Mouse (Mus musculus) thymus, postnatal 14 days (tissue): ENCODE data around the gene Itm2b.

ENCODE experiments used
- DNase-seq: peaks from one replicate; pipeline ENCODE4 v3.0.0; 2021

Gene Itm2b

DNA sequence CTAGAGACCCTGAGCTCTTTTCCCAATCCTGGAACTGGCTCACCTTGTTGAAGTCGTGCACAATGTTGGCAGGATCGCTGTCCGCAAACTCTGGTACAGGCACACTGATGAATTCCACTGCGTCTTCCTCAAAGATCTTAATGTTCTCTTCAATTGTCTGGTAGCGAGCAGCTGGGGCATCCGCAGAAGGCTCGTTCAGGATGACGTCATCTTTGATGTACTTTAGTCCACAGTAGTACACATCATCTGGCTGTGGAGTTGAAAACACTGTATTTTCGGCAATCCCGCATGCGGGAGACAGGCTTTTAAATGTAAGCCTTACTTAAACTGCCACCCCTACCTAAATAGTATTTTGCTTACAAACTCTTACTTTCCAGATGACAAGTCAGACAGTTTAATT, 18.8 kb downstream of the Itm2b start:
- no peak for DNase-seq

DNA sequence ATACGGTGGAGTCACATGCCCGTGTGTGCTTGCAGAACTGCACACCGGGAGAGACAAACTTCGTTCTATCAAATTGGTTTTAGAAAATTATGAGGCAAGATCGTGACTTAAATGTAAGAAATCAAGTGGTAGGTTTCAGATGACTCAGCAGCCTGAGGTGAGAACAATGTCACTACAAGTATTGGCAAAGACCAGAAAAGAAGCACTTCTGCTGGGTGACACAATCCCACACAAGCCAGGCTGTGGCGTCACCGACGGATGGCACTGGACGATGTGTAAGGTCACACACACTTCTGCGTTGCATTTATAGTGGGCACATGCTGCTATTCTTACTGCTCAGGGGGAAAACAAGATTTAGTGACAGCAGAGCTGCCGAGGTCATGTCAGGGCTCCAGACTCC, 21.3 kb downstream of the Itm2b start:
- no peak for DNase-seq

DNA sequence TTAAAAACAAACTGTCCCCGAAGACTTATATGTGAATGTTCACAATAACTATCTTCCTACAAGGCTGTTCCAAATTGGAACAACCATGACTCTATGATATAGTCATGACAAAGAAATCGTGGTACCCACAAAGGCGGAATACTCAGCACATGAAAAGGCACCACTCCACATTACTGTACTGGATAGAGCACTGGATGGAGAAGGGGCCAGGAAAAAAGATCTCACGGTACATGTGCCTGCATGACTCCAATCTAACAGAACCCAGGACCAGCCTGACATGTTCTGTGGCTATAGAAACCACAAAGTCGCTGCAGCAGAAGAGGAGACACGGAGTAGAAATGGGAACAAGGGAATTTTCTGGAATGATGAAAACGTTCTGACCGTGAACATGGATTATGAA, 30.4 kb downstream of the Itm2b start:
- DNase-seq: no peak

DNA sequence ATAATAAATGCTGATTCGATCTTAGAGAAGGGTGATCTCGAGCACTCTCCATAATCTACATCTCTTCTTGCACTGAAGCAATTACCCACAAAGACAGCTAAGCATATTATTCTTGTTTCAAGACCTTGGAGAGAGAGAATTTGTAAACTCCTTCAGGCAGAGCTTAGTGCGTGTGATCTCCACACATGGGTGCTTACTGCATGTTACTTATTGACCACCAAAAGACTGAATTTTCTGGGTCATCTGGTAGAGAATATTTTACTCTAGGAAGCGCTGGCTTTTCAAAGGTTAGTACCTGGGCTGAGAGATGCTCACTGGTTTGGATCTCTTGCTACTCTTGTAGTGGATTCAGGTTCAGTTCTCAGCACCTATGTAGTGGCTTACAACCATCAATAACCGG, 34.0 kb downstream of the Itm2b start:
- DNase-seq: no peak

DNA sequence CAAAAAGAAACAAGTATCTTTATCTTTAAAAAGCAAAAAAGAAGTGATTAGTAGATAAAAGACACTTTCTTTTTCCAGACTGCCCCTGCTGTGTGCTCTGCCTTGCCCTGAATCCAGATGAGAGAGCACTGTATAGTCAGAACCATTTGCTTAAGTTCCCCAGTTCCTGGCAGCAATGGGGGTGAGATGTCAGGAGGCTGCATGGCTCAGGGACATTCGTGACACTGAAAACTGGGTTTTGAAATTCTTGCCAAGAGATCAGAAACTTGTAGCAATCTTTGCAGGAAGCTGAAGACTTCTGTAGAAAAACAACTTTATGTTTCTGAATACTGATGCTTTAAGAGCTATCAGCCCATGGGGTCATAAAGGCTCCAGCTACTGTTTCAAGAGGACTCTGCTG, 35.1 kb downstream of the Itm2b start:
- DNase-seq: no peak

DNA sequence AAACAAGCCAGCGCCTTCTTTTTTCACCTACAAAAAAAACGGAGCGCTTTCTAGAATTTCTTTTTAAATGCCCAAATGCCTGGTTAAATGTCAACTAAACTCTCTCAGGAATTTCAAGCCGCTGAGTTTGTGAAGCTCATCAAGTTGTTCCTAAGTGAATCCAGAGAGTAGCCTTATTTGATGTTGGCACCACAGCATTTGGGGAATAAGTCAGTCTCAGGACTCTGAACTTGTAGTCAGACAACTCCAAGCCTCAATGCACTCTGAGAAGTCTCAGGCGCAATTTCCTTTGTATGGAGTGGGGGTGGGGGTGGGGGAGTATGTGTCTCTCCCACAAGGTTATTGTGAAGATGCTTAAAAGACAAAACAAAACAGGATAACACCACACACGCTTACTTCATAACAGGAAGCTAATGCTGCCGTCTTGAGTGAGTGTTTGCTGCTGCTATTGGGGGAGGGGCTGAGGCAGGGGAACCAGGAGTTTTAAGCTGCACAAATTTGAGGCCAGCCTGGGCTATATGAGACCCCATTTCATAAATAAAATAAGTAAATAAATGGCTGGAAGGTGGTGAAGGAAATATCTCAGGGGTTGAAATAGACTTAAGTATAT, 35.9 kb downstream of the Itm2b start:
- DNase-seq: peak; percentile 53

DNA sequence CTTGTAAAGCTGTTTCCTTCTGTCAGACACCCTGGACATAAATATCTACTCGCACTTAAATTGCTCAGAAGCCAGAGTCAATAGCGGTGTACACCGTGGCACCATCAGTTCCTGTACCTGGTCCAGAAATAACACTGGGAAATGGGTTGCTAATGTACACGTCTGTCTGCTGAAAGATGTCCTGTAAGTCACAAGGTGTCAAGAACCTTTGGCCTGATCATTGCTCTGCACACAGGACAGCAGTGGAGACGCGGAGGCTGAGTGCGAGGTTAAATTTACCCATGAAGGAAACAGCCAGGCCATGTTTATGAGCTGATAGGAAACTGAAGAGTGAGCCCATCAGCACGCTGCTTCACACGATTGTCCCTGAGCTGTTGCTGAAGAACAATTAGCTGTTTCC, 37.8 kb downstream of the Itm2b start:
- DNase-seq: no peak

DNA sequence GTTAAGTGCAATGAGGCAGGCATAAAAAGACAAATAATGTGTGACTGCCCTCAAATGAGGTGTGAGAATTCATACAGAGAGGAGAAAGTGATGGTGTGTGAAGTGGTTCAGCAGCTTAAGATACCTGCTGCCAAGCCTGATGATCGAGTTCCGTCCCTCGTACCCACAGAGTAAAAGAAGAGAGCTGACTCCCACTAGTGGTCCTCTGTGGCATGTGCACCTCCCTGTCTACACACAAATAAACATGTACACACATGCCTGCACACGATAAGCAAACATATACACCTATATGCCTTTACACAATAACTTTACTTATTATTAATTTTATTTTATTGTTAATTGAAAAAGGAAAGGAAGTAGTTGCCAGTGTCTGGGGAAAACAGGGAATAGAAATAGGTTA, 39.5 kb downstream of the Itm2b start:
- no peak for DNase-seq

DNA sequence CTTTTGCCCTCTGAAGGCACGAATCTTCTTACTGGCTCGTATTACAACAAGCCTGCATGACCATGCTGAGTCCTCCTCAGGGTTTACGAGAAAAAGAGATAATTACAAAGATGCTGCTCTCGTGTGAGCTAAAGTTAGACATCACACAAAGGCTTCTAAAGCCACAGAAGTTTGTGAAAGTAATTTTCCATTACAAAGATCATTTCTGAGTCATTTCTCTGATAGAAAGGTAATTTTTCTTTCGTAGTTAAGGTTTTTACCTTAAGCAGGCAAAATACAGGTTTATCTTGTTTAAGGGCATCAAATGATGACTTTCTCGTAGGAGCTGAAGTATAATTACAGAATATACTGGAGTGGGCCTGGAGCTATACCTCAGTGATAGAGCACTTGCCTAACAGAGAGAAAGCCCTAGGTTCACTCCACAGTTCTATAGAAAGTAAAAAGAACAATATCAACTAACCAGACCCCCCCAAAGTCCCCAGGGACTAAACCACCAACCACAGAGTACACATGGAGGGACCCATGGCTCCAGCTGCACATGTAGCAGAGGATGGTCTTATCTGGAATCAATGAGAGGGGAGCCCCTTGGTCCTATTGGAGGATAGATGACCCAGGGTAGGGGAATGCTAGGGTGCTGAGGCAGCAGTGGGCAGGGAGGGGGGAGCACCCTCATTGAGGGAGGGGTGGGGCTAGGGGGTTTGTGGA, 44.9 kb downstream of the Itm2b start:
- no peak for DNase-seq

DNA sequence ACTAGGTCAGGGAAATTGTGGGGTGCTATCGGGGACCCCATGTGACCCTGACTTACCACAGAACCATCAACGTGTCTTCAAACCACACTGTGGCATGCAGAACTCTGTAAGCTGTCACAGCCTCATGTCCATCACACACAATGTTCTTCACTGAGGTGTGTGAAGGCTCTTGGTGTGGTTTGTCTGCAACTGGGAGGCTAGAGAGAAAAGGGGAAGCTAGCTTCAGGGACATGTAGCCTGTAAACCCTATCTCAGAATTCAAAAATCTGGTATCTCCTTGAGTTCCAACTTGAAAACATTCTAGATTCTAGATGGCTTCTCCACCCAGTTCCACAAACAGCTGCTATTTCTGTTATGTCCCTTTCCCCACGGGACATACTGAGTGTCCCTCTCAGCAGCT, 45.5 kb downstream of the Itm2b start:
- no peak for DNase-seq

DNA sequence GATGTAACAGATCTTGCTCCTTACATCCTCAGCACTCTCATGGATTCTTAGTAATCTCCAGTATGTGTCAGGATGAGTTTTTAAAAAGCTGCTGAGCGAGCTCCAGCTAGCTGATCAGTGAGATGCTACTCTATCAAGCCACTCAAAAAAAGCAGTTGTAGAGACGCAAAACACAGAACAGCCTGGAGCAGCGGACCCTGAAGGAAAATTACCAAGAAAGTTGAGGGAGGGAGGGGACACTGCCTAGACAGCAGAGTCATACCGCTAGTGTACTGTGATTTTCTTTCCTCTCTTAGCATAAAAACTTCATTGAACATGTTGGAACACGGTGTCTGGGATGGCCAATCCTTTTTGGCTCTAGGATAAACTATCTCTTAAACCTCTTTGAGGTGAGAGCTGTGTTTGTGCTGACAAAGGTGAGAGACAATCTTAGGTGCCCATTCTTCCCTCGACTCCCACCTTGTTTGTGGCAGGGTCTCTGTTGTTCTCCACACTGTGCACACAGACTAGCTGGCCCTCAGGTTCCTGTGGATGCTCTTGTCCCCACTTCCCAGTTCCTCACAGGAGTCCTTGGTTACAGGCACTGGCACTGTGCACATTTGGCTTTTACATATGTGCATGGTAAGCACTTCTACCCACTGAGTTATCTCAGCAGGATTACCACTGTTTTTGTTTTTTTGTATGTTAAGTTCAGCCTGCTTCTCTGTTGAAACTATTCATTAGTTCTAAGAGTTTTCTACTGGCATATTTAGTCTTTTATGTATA, 48.6 kb downstream of the Itm2b start:
- DNase-seq: no peak

DNA sequence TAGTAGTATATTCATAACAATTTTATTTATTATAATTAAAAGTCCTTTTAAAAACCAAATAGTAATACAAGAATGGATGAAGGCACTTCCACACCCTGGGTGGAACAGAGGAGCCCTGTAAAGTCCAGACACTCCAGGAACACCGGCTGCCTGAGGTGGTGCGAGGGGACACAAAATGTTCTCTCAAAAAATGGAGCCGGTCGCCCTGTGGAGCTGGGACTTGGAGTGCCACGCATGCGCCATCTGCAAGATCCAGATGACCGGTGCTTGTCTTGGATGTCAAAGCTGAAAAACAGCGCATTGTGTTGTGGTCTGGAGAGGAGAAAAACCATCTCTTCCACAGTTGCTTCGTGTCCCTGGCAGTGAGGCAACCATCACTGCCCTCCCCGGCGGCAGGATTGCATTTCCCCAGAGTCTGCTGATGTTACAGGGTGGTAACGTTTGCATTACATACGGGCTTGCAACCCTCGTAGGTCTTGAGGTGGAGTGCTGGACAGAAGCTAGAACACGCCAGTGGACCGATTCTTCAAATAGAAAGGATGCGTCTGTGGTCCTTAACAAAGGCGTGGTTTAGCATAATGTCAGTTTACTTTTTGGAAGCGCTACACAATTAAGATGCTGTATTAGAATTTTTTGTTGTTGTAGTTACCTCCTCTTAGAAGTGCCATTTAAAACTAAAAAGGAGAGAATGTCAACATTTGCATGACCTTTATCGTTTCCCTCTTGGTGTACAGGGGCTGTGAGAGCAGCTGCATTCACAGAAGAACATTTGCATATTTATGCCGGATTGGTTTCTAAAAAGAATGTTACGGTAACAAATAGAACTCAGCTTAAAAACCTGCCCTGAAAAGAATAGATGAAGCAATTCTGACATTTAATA, 49.9 kb downstream of the Itm2b start:
- DNase-seq: no peak

DNA sequence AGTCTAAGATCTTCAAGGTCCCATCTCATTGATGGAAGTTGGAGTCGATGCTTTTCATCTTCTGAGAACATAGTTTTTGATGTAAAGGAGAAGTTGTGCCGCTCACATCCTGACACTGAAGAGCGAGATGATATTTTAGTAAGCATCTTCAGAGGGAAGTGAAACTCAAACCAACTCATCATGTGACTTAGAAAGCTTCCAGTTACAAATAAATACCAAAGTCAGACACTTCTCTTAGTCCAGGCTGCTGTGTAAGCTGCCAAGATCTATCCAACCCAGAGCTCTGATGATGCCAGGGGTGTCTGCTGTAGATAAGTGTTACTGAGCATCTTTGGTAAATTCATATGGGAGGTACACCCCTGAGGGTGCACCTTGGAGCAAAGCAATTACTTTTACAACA, 51.2 kb downstream of the Itm2b start:
- no peak for DNase-seq

DNA sequence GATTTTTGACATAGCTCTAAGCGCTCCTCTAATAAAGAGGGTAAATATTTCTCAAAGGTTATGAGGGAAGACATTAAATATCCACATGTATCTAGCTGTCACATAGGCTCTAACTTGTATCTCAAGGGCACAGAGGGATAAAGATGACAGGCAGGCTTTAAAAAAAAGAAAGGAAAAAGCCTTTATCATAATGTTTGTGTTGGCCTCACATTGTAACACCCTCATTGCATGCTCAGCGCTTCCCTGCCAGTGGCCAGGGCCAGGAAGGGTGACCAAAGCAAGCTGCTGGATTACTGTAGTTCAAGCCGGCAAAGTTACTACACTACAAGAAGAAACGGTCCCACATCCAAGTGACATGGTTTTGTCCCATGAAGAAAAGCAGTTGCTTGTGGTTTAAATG, 53.7 kb downstream of the Itm2b start:
- DNase-seq: no peak

DNA sequence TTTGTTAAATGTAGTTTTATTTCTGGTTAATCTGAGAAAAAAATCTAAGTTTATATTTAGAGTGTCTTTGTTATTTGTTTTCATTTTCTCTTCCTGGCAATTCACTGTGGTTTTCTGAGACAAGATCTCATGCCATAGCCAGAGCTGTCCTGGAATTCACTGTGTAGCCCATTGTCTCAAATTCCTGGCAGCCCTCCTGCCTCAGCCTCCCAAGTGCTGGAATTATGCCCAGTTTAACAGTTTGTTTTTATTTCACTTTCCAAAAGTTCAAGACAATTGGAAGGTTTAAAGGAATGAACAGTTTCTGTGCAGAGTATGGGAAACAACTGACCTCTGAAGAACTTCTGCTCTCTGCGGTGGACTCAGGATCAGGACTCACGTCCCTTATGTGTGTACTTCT, 55.2 kb downstream of the Itm2b start:
- no peak for DNase-seq

DNA sequence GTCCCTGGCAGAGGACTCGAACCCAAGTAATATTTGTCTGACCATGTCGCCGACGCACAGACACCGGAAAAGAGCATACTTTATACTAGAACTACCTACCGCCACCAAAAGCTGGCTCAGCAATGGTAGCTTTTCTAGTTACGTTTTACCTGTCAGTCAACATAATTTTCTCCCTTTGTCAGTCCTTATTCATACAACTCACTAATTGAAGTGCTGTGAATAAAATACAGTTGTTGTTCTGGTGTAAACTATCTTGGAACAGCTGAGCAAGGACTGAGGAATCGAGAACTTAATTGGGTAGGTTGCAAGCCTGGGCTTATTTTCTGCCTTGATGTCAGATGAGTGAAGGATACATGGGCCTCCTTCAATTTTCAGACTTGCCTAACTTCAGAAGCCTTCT, 58.6 kb downstream of the Itm2b start:
- DNase-seq: no peak

DNA sequence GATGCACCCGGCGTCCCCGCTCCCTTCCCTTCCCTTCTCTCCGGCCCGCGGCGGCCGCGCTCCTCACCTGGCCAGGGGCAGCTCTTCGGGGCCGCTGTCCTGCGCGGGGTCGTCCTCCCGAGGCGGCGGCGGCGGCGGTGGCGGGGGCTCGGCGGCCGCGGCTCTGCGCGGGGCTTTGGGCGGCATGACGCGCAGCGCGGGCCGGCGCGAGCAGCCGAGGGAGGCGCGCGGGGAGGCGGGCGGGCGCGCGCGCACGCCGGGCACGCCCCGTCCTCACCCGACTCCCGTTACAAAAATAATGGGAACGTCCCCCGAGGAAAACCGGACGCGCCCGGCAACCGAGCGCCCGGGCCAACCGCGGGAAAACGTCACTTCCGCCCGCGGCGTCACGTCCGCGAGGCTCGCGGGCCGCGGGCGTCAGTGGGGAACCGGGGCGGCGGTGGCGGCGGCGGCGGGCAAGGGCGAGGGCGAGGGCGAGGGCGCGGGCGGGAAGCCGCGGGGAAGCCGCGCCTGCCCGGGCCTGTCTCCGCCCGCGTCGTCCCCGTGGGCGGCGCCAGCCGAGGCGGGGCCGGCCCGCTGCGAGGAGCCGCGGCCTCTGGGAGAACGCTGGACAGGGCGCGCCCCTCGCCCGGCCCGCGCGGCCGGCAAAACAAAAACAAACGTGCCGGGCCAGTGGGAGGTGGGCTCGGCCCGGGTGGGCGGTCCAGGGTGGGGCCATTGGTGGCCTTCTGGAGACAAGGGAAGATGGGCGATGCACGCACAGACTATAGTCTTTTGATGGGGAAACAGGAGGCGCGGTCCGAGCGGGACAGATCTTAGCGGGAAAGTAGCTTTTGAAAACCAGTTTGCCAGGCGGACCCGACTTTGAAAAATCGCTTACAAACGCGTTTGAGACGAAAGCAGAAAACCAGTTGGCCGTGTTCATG, 59.4 kb downstream of the Itm2b start, which contains the start of gene Rb1:
TSS of gene Rb1 (minus strand) at position 367 of the 926 bp plus-strand sequence.
- DNase-seq: peak; percentile 86

DNA sequence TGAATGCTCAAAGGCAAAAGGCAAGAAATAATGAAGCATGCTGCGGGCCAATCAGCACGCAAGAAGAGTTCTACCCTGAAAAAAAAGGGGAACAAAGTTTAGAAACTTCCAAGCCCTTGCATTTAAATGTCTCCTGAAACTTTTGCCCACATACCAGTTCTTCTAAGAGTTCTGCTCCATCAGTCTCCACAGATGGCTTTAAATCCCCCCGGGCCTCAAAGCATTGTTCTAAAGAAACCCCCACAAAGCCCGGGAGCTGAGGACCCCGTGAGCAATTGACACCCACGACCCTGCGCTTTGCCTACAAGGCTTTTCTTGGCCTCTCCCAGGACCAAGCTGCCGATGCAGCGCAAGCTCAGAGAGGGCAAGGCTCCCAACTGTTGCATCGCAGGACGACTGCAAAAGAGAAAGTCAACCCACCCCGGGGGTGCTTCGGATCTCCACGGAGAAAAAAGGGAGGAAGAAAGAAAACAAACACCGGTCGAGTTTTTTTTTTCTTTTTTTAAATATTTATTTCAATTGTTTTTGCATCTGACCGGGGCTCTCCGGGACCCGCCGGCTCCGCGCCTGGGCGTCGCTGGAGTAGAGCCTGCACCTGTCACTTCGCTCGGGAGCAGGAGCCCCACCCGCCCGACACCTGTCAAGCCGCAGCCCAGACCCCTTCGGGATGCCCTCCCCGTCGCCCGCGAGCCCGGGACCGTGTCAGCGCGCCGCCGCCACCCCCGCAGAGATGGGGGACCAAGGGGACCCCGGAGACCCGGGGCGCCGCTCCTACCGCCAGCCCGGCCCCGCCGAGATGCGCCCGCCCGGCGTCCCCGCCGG, 60.2 kb downstream of the Itm2b start:
- DNase-seq: peak; percentile 81

DNA sequence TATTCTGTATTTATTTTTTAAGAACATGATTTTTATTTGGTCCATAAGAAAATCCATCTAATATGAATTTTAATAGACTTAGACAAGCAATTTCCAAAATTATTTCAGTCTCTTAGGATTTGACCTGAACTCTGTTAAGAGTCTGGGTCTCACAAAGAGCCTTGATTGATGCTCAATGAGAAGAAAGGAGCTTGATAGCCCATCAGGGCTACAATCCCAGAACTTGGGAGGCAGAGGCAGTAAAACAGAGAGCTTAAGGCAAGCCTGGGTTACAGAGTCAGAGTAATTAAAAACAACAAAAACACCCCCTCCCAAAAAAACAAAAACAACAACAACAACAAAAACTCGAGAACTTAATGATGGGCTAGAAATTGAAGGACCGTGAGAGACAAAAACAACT, 61.1 kb downstream of the Itm2b start:
- DNase-seq: no peak

DNA sequence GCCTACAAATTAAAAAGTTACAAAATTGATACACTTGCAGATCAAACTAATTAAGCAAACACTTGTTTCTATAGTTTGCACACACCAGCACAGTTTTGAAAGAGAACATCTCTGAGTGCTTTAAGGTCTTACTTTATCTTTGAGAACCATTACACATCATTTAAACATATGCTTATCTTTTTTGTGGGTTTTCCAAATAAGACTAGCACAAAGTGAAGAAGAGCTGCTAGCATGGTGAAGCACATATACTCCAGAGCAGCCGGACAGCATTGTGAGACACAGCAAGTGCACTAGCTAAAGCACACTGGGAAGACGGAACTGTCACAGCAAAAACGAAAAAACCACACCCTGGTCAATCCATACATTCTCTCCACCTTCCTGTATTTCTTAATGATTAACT, 62.9 kb downstream of the Itm2b start:
- DNase-seq: no peak

DNA sequence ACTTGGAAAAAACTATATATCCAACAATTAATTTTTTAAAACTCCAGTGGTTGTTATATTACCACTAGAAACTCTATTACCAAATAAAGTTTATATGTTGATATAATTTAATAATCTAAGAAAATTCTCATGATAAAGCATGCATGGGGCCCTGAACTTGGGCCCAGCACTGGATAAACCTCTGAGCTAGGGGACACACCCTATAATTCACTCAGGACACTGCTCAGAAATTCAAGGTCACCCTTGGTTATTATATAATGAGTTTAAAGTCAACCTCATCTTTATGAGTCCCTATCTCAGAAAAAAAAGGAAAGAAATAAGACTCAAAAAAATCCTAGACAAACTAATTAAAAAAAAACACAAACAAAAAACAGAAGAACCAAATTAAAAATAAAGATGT, 68.2 kb downstream of the Itm2b start:
- no peak for DNase-seq
